Mouse (Mus musculus) kidney, adult 2 months (tissue): ENCODE measurements around the gene Myo18b. TPM values are rescaled to one million over a fixed set of nuclear protein-coding genes. Genes with fewer than 3 reads are reported as not detected.
A peak's percentile ranks its signal among the peaks of the same experiment; 100 is the strongest.

ENCODE experiments used
- DNase-seq: peaks from one replicate; pipeline ENCODE4 v3.0.0; 2021
- H3K27ac ChIP-seq: fragments of 200-500 bp; 2 replicates; pipeline ENCODE4 v1.5.1; 2012; ENCODE audit warnings: low read depth, low read length, control low read depth, inconsistent platforms; ENCODE audit not compliant: insufficient read depth
- H3K27me3 ChIP-seq: fragments of 200-500 bp; replicated peaks from 2 replicates; pipeline ENCODE4 v1.6.1; 2012; ENCODE audit warnings: mild to moderate bottlenecking, moderate library complexity, low read length, inconsistent platforms; ENCODE audit not compliant: control insufficient read depth, insufficient read depth
- H3K36me3 ChIP-seq: fragments of 200-500 bp; 2 replicates; pipeline ENCODE4 v1.6.1; 2012; ENCODE audit warnings: mild to moderate bottlenecking, moderate library complexity, low read length, inconsistent platforms; ENCODE audit not compliant: control insufficient read depth, insufficient read depth
- H3K4me1 ChIP-seq: fragments of 200-500 bp; 2 replicates; pipeline ENCODE4 v1.6.1; 2011; ENCODE audit warnings: low read length; ENCODE audit not compliant: control insufficient read depth, insufficient read depth
- H3K4me3 ChIP-seq: fragments of 200-500 bp; 2 replicates; pipeline ENCODE4 v1.5.1; 2011; ENCODE audit warnings: mild to moderate bottlenecking, low read depth, low read length, control low read depth; ENCODE audit not compliant: insufficient read depth
- CTCF ChIP-seq: fragments of 200-500 bp; conservative IDR thresholded peaks from 2 replicates; pipeline ENCODE4 v1.5.1; 2011; ENCODE audit warnings: low read depth, mild to moderate bottlenecking, control low read depth, low read length, moderate library complexity, mixed read lengths; ENCODE audit not compliant: insufficient read depth, insufficient read length
- POLR2A ChIP-seq: fragments of 200-500 bp; IDR thresholded peaks from one replicate; pipeline ENCODE4 v1.6.1; 2011; ENCODE audit warnings: low read depth, low read length, control low read depth
- WGBS: fragments of 180-500 bp; shearing (Covaris S2); methylation state at CpG from one replicate; pipeline ENCODE4 v1.1.7; 2018; 5-methylcytosine and 5-hydroxymethylcytosine counted together
- polyA plus RNA-seq: library from polyadenylated mRNA; depleted of rRNA; stranded (reverse); fragments of >200 nt; gene quantifications from 2 replicates; pipeline ENCODE4 v1.2.3, GENCODE M21; 2012

Gene Myo18b
- polyA plus RNA-seq, 1 experiment = 1.2 TPM

GRCm38 (mm10) chr5:112781231-112781630 lies 114.9 kb downstream of the Myo18b start:
- Histone ChIP-seq H3K27me3 (no peaks in the 10 kb centered on the region; the same call in 1 of the 2 replicates), H3K4me1 (no peaks in the 10 kb centered on the region), H3K36me3 (no peaks in the 10 kb centered on the region), H3K27ac (no peak overlapping the region), H3K4me3 (no peak overlapping the region)
- TF ChIP-seq POLR2A (no peak), CTCF (no peak)
- no peak for DNase-seq
- 85% methylated on average over 4 of the region's 4 CpGs for WGBS

- no peaks in the 10 kb centered on the region; the same call in 1 of the 2 replicates for H3K27me3 ChIP-seq
- no peak for TF ChIP-seq CTCF
- TF ChIP-seq POLR2A = no peak
- 57% methylated on average over 5 of the region's 5 CpGs for WGBS
- no peak overlapping the region for H3K27ac ChIP-seq
- H3K36me3 ChIP-seq = no peaks in the 10 kb centered on the region
- peak; percentile 4 for DNase-seq
- no peaks in the 10 kb centered on the region for H3K4me1 ChIP-seq
- H3K4me3 ChIP-seq = no peak overlapping the region
Observed at GRCm38 (mm10) chr5:112780383-112780782, 115.8 kb downstream of the Myo18b start.

- Histone ChIP-seq H3K4me1 (no peaks in the 10 kb centered on the region), H3K27me3 (no peaks in the 10 kb centered on the region; the same call in 1 of the 2 replicates), H3K36me3 (no peaks in the 10 kb centered on the region), H3K27ac (no peak overlapping the region), H3K4me3 (no peak overlapping the region)
- no peak for DNase-seq
- TF ChIP-seq CTCF = no peak
- TF ChIP-seq POLR2A = no peak
- 43% methylated on average over 15 of the region's 15 CpGs for WGBS
Observed at GRCm38 (mm10) chr5:112776781-112777405, 119.3 kb downstream of the Myo18b start.

GRCm38 (mm10) chr5:112773429-112773828 lies 122.7 kb downstream of the Myo18b start:
- no peak overlapping the region for H3K4me3 ChIP-seq
- TF ChIP-seq CTCF (no peak), POLR2A (no peak)
- 63% methylated on average over 4 of the region's 4 CpGs for WGBS
- no peak overlapping the region for H3K27ac ChIP-seq
- H3K36me3 ChIP-seq = no peaks in the 10 kb centered on the region
- no peaks in the 10 kb centered on the region; the same call in 1 of the 2 replicates for H3K27me3 ChIP-seq
- DNase-seq = no peak
- H3K4me1 ChIP-seq = no peaks in the 10 kb centered on the region

GRCm38 (mm10) chr5:112771376-112771901 lies 124.7 kb downstream of the Myo18b start:
- 44% methylated on average over 6 of the region's 6 CpGs for whole genome bisulfite sequencing
- no peak for DNase-seq

GRCm38 (mm10) chr5:112769721-112770119 lies 126.4 kb downstream of the Myo18b start:
- Histone ChIP-seq H3K4me1 (no peaks in the 10 kb centered on the region), H3K27me3 (no peaks in the 10 kb centered on the region), H3K36me3 (no peaks in the 10 kb centered on the region), H3K4me3 (no peak overlapping the region), H3K27ac (no peak overlapping the region)
- DNase-seq = no peak
- 21% methylated on average over 4 of the region's 4 CpGs for WGBS
- TF ChIP-seq CTCF (no peak), POLR2A (no peak)

More at GRCm38 (mm10) chr5:112771376-112771901, 124.7 kb downstream of the Myo18b start:
- H3K4me1 ChIP-seq = no peaks in the 10 kb centered on the region
- no peak overlapping the region for H3K4me3 ChIP-seq
- H3K27me3 ChIP-seq = no peaks in the 10 kb centered on the region
- no peak overlapping the region for H3K27ac ChIP-seq
- no peaks in the 10 kb centered on the region for H3K36me3 ChIP-seq
- TF ChIP-seq POLR2A = no peak
- no peak for TF ChIP-seq CTCF

- WGBS = 36% methylated on average over 11 of the region's 11 CpGs
- no peaks in the 10 kb centered on the region for H3K4me1 ChIP-seq
- H3K4me3 ChIP-seq = no peak overlapping the region
- TF ChIP-seq POLR2A (no peak), CTCF (no peak)
- H3K27ac ChIP-seq = no peak overlapping the region
- no peaks in the 10 kb centered on the region for H3K36me3 ChIP-seq
- no peaks in the 10 kb centered on the region for H3K27me3 ChIP-seq
- no peak for DNase-seq
Observed at GRCm38 (mm10) chr5:112769020-112769720, 127.0 kb downstream of the Myo18b start.

GRCm38 (mm10) chr5:112768556-112768955 lies 127.6 kb downstream of the Myo18b start:
- no peak for DNase-seq
- no peaks in the 10 kb centered on the region for H3K36me3 ChIP-seq
- TF ChIP-seq CTCF (no peak), POLR2A (no peak)
- H3K4me3 ChIP-seq = no peak overlapping the region
- H3K27me3 ChIP-seq = no peaks in the 10 kb centered on the region
- WGBS = 84% methylated on average over 5 of the region's 5 CpGs
- H3K27ac ChIP-seq = no peak overlapping the region
- no peaks in the 10 kb centered on the region for H3K4me1 ChIP-seq
